Mouse (Mus musculus): ENCODE measurements around the gene Epha10. TPM values are rescaled to one million over a fixed set of nuclear protein-coding genes. Genes with fewer than 3 reads are reported as not detected.

Epha10 gene
- polyA plus RNA-seq, 1 experiment from 2014 or later: 10.9 TPM

GRCm38 (mm10) chr4:124850933-124851658, 29.6 kb upstream of the Epha10 start, which contains the start of gene 1110065P20Rik:
1110065P20Rik (minus strand) TSS chr4:124851196.
- peak; percentile 53 for ATAC-seq

GRCm38 (mm10) chr4:124856294-124856693, 24.4 kb upstream of the Epha10 start:
- WGBS: 92% methylated on average over 8 of the region's 8 CpGs

More at GRCm38 (mm10) chr4:124850933-124851658, 29.6 kb upstream of the Epha10 start, which contains the start of gene 1110065P20Rik:
- H3K4me2 ChIP-seq (ENCODE audit: low read length): peak within 1 kb of the TSS; percentile 91
- H3K9me3 ChIP-seq (ENCODE audit: control insufficient read depth, low read length): no peaks in the 10 kb centered on the region
- H3K27ac ChIP-seq (ENCODE audit: low read depth, low read length): peak within 1 kb of the TSS; percentile 97
- peak within 1 kb of the TSS; percentile 92 for H3K9ac ChIP-seq (ENCODE audit: low read depth, low read length)
- under 1% methylated on average over 72 of the region's 75 CpGs for WGBS
- peak within 1 kb of the TSS; percentile 93 for H3K4me3 ChIP-seq (ENCODE audit: low read length)
- peaks cover 26% of the 10 kb centered on the region for H3K4me1 ChIP-seq (ENCODE audit: control insufficient read depth, insufficient read depth, low read depth, low read length)
- no peaks in the 10 kb centered on the region for H3K27me3 ChIP-seq (replicated peaks; ENCODE audit: control insufficient read depth, insufficient read depth, low read length)
- peaks cover 10% of the 10 kb centered on the region for H3K36me3 ChIP-seq (ENCODE audit: control insufficient read depth, insufficient read depth, low read length)

GRCm38 (mm10) chr4:124858370-124858769, 22.3 kb upstream of the Epha10 start:
- H3K36me3 ChIP-seq (ENCODE audit: control insufficient read depth, insufficient read depth, low read length): peaks cover 29% of the 10 kb centered on the region
- ATAC-seq: no peak
- H3K9ac ChIP-seq (ENCODE audit: low read depth, low read length): no peak overlapping the region
- H3K27ac ChIP-seq (ENCODE audit: low read depth, low read length): no peak overlapping the region
- no peak overlapping the region for H3K4me2 ChIP-seq (ENCODE audit: low read length)
- 77% methylated on average over 5 of the region's 5 CpGs for WGBS
- no peaks in the 10 kb centered on the region for H3K27me3 ChIP-seq (replicated peaks; ENCODE audit: control insufficient read depth, insufficient read depth, low read length)
- H3K4me3 ChIP-seq (ENCODE audit: low read length): no peak overlapping the region
- no peaks in the 10 kb centered on the region for H3K9me3 ChIP-seq (ENCODE audit: control insufficient read depth, low read length)
- H3K4me1 ChIP-seq (ENCODE audit: control insufficient read depth, insufficient read depth, low read depth, low read length): peaks cover 18% of the 10 kb centered on the region

More at GRCm38 (mm10) chr4:124856294-124856693, 24.4 kb upstream of the Epha10 start:
- Histone ChIP-seq H3K27me3 (replicated peaks; ENCODE audit: control insufficient read depth, insufficient read depth, low read length) (no peaks in the 10 kb centered on the region), H3K4me1 (ENCODE audit: control insufficient read depth, insufficient read depth, low read depth, low read length) (peaks cover 26% of the 10 kb centered on the region), H3K4me2 (ENCODE audit: low read length) (no peak overlapping the region), H3K4me3 (ENCODE audit: low read length) (no peak overlapping the region), H3K36me3 (ENCODE audit: control insufficient read depth, insufficient read depth, low read length) (peaks cover 29% of the 10 kb centered on the region), H3K9me3 (ENCODE audit: control insufficient read depth, low read length) (no peaks in the 10 kb centered on the region), H3K9ac (ENCODE audit: low read depth, low read length) (no peak overlapping the region), H3K27ac (ENCODE audit: low read depth, low read length) (no peak overlapping the region)
- ATAC-seq: no peak

GRCm38 (mm10) chr4:124860446-124860845, 20.3 kb upstream of the Epha10 start:
- Histone ChIP-seq H3K27me3 (replicated peaks; ENCODE audit: control insufficient read depth, insufficient read depth, low read length) (no peaks in the 10 kb centered on the region), H3K4me1 (ENCODE audit: control insufficient read depth, insufficient read depth, low read depth, low read length) (peaks cover 18% of the 10 kb centered on the region), H3K9ac (ENCODE audit: low read depth, low read length) (no peak overlapping the region), H3K4me2 (ENCODE audit: low read length) (peak overlapping the region; percentile 87), H3K4me3 (ENCODE audit: low read length) (no peak overlapping the region), H3K36me3 (ENCODE audit: control insufficient read depth, insufficient read depth, low read length) (peaks cover 21% of the 10 kb centered on the region), H3K9me3 (ENCODE audit: control insufficient read depth, low read length) (no peaks in the 10 kb centered on the region), H3K27ac (ENCODE audit: low read depth, low read length) (no peak overlapping the region)
- 20% methylated on average over 7 of the region's 7 CpGs for WGBS
- no peak for ATAC-seq

- Histone ChIP-seq H3K4me3 (ENCODE audit: low read length) (peak within 1 kb of the TSS; percentile 78), H3K36me3 (ENCODE audit: control insufficient read depth, insufficient read depth, low read length) (peaks cover 14% of the 10 kb centered on the region), H3K4me1 (ENCODE audit: control insufficient read depth, insufficient read depth, low read depth, low read length) (peaks cover 18% of the 10 kb centered on the region), H3K27me3 (replicated peaks; ENCODE audit: control insufficient read depth, insufficient read depth, low read length) (no peaks in the 10 kb centered on the region), H3K9me3 (ENCODE audit: control insufficient read depth, low read length) (no peaks in the 10 kb centered on the region), H3K4me2 (ENCODE audit: low read length) (peak within 1 kb of the TSS; percentile 87), H3K27ac (ENCODE audit: low read depth, low read length) (peak within 1 kb of the TSS; percentile 81), H3K9ac (ENCODE audit: low read depth, low read length) (peak within 1 kb of the TSS; percentile 93)
- peak; percentile 70 for ATAC-seq
- 1% methylated on average over 56 of the region's 77 CpGs for WGBS
Measured at GRCm38 (mm10) chr4:124861283-124862188, 19.2 kb upstream of the Epha10 start, which contains the start of gene Maneal. Maneal (minus strand) TSS chr4:124862171.

- Histone ChIP-seq H3K4me1 (ENCODE audit: control insufficient read depth, insufficient read depth, low read depth, low read length) (no peaks in the 10 kb centered on the region), H3K9ac (ENCODE audit: low read depth, low read length) (no peak overlapping the region), H3K4me3 (ENCODE audit: low read length) (no peak overlapping the region), H3K9me3 (ENCODE audit: control insufficient read depth, low read length) (no peaks in the 10 kb centered on the region), H3K36me3 (ENCODE audit: control insufficient read depth, insufficient read depth, low read length) (no peaks in the 10 kb centered on the region), H3K4me2 (ENCODE audit: low read length) (no peak overlapping the region), H3K27ac (ENCODE audit: low read depth, low read length) (no peak overlapping the region), H3K27me3 (replicated peaks; ENCODE audit: control insufficient read depth, insufficient read depth, low read length) (no peaks in the 10 kb centered on the region)
- no peak for ATAC-seq
- WGBS: 84% methylated on average over 1 of the region's 1 CpGs
Measured at GRCm38 (mm10) chr4:124872719-124873118, 8.0 kb upstream of the Epha10 start.

DNA sequence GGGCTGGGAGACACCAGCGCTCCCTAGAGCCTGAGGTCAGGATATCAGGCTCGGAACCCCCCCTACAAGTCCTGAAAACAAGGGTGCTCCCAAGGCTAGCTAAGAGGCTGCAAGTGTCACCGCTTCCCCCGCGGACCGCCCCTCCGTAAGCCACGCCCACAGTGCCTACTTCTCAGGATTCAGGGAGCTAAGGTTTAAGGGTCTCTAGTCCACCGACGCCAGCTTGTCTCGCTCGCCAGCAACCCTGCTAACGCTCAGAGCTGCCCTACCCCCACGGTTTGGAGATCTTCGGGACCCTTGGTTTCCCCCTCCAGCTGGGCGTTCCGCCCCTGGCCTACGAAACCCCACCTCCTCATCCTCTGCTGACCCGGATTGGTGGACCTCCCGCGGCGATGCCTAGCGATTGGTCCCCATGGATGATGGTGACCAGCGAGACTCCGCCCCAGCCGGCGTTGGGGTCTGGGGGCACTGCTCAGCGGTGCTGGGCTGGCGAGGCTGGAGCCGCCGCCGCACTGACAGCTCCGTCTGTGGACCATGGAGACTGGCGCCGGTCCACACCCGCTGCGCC, 726 bp downstream of the Epha10 start:
- peak overlapping the region; percentile 71 for H3K27ac ChIP-seq (ENCODE audit: low read depth, low read length)
- peak; percentile 96 for ATAC-seq
- peak overlapping the region; percentile 70 for H3K9ac ChIP-seq (ENCODE audit: low read depth, low read length)
- under 1% methylated on average over 37 of the region's 37 CpGs for WGBS
- peak overlapping the region; percentile 61 for H3K4me3 ChIP-seq (ENCODE audit: low read length)
- H3K9me3 ChIP-seq (ENCODE audit: control insufficient read depth, low read length): 0 out of 2 replicates have a peak, but pooled peaks cover 3% of the 10 kb centered on the region
- H3K36me3 ChIP-seq (ENCODE audit: control insufficient read depth, insufficient read depth, low read length): no peaks in the 10 kb centered on the region
- H3K27me3 ChIP-seq (replicated peaks; ENCODE audit: control insufficient read depth, insufficient read depth, low read length): peaks cover 9% of the 10 kb centered on the region; the same call in 1 of the 2 replicates
- peak overlapping the region; percentile 72 for H3K4me2 ChIP-seq (ENCODE audit: low read length)
- H3K4me1 ChIP-seq (ENCODE audit: control insufficient read depth, insufficient read depth, low read depth, low read length): peaks cover 13% of the 10 kb centered on the region

DNA sequence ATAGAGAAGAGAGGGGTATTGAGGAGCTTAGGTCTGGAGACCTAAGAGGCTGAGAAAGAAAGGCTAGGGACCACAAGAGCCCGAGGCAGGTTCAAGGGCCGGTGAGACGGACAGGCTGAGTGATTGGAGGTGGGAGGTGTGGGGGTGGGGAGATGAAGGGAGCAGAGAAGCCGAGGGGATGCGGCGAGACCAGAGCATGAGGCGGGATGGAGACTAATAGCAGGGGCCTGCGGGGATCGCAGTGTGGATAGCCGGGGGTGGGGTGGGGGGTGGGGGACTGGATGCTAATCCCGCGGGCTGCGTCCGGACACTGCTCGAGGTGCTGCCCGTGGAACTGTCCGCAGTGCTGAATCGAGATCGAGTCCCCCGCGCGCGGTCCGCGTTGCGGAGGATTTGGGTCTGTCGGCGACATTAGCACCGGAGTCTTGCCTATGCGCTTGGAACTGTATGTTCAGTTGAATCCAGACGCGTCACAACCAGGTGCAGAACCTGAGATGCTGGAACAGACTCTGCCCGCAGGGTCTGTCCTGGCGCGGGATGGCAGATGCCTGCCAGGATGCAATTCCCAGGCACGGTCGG, 1.5 kb downstream of the Epha10 start:
- under 1% methylated on average over 31 of the region's 37 CpGs for WGBS
- H3K27ac ChIP-seq (ENCODE audit: low read depth, low read length): peak overlapping the region; percentile 71
- peak; percentile 8; the same call in 1 of the 2 replicates for ATAC-seq
- peaks cover 9% of the 10 kb centered on the region; the same call in 1 of the 2 replicates for H3K27me3 ChIP-seq (replicated peaks; ENCODE audit: control insufficient read depth, insufficient read depth, low read length)
- 0 out of 2 replicates have a peak, but pooled peaks cover 3% of the 10 kb centered on the region for H3K9me3 ChIP-seq (ENCODE audit: control insufficient read depth, low read length)
- H3K4me2 ChIP-seq (ENCODE audit: low read length): peak overlapping the region; percentile 72
- H3K36me3 ChIP-seq (ENCODE audit: control insufficient read depth, insufficient read depth, low read length): no peaks in the 10 kb centered on the region
- H3K4me1 ChIP-seq (ENCODE audit: control insufficient read depth, insufficient read depth, low read depth, low read length): peaks cover 13% of the 10 kb centered on the region
- peak overlapping the region; percentile 61 for H3K4me3 ChIP-seq (ENCODE audit: low read length)
- peak overlapping the region; percentile 70 for H3K9ac ChIP-seq (ENCODE audit: low read depth, low read length)

Data from hindbrain, embryonic 16.5 days (tissue).